Mouse (Mus musculus): ENCODE measurements around the gene Lamc1. TPM values are rescaled to one million over a fixed set of nuclear protein-coding genes. Genes with fewer than 3 reads are reported as not detected.

Lamc1 gene
- polyA plus RNA-seq, 1 experiment from 2014 or later, result 17.2 TPM

DNA sequence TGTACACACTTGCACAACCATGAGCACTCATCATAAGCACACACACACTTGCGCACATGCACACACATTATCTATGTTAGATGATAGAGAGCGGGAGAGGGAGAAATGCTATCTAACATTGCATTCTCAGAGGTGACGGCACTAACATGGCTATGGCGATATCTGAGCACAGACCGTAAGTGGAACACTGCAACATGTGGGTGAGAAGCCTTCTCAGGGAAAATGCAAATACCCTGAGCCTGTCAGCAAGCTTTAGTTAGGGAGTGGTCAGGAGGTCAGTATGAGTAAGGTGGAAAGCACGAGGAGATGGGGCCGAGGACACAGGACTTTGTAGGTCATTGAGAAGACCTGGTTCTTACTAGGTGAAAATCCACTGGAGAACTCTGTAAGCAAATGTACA lies 64.3 kb downstream of the Lamc1 start:
- Histone ChIP-seq H3K9me3 (ENCODE audit: control insufficient read depth, low read length) (no peaks in the 10 kb centered on the region), H3K4me3 (ENCODE audit: low read depth, low read length) (no peak overlapping the region), H3K4me2 (ENCODE audit: low read depth, low read length) (no peak overlapping the region), H3K27ac (ENCODE audit: low read depth, low read length) (no peak overlapping the region), H3K27me3 (ENCODE audit: control insufficient read depth, insufficient read depth, low read length) (no peaks in the 10 kb centered on the region), H3K9ac (replicated peaks; ENCODE audit: low read depth, low read length) (no peak overlapping the region), H3K4me1 (ENCODE audit: control insufficient read depth, insufficient read depth, low read length) (peaks cover 6% of the 10 kb centered on the region; the same call in 1 of the 2 replicates), H3K36me3 (ENCODE audit: control insufficient read depth, insufficient read depth, low read length) (no peaks in the 10 kb centered on the region)
- no peak for ATAC-seq (ENCODE audit: low read depth)
- 96% methylated on average over 7 of the region's 7 CpGs for WGBS

GRCm38 (mm10) chr1:153267730-153268129 lies 64.9 kb downstream of the Lamc1 start:
- Histone ChIP-seq H3K9me3 (ENCODE audit: control insufficient read depth, low read length) (no peaks in the 10 kb centered on the region), H3K9ac (replicated peaks; ENCODE audit: low read depth, low read length) (no peak overlapping the region), H3K4me3 (ENCODE audit: low read depth, low read length) (no peak overlapping the region), H3K36me3 (ENCODE audit: control insufficient read depth, insufficient read depth, low read length) (no peaks in the 10 kb centered on the region), H3K27me3 (ENCODE audit: control insufficient read depth, insufficient read depth, low read length) (no peaks in the 10 kb centered on the region), H3K27ac (ENCODE audit: low read depth, low read length) (no peak overlapping the region), H3K4me2 (ENCODE audit: low read depth, low read length) (no peak overlapping the region), H3K4me1 (ENCODE audit: control insufficient read depth, insufficient read depth, low read length) (peaks cover 6% of the 10 kb centered on the region; the same call in 1 of the 2 replicates)
- no peak for ATAC-seq (ENCODE audit: low read depth)
- WGBS, result 88% methylated on average over 7 of the region's 7 CpGs

GRCm38 (mm10) chr1:153266891-153267290 lies 65.7 kb downstream of the Lamc1 start:
- 44% methylated on average over 5 of the region's 5 CpGs for WGBS
- Histone ChIP-seq H3K36me3 (ENCODE audit: control insufficient read depth, insufficient read depth, low read length) (no peaks in the 10 kb centered on the region), H3K9me3 (ENCODE audit: control insufficient read depth, low read length) (no peaks in the 10 kb centered on the region), H3K4me3 (ENCODE audit: low read depth, low read length) (no peak overlapping the region), H3K9ac (replicated peaks; ENCODE audit: low read depth, low read length) (no peak overlapping the region), H3K4me1 (ENCODE audit: control insufficient read depth, insufficient read depth, low read length) (no peaks in the 10 kb centered on the region; the same call in 1 of the 2 replicates), H3K4me2 (ENCODE audit: low read depth, low read length) (no peak overlapping the region), H3K27ac (ENCODE audit: low read depth, low read length) (no peak overlapping the region), H3K27me3 (ENCODE audit: control insufficient read depth, insufficient read depth, low read length) (no peaks in the 10 kb centered on the region)
- no peak for ATAC-seq (ENCODE audit: low read depth)

DNA sequence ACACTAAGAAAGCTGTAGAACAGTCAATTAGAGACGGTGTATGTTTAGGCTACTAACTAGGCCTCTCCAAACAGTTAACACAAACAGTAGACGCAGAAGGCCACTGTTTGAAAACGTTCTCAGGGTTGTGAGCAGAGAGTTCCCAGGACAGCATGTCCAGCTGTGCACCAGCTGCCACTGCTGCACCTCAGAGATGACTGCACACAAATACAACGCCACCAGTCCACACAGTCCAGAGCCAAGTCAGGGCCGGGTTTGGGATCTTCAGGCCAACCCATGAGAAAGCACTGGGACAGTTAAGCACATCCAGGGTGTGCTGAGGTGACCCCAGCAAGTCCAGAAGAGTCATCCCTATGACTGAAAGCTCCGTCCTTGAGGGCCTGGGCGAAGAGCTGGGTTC lies 67.0 kb downstream of the Lamc1 start:
- Histone ChIP-seq H3K36me3 (ENCODE audit: control insufficient read depth, insufficient read depth, low read length) (no peaks in the 10 kb centered on the region), H3K27ac (ENCODE audit: low read depth, low read length) (peak overlapping the region; percentile 49; the same call in 1 of the 2 replicates), H3K9me3 (ENCODE audit: control insufficient read depth, low read length) (no peaks in the 10 kb centered on the region), H3K27me3 (ENCODE audit: control insufficient read depth, insufficient read depth, low read length) (no peaks in the 10 kb centered on the region), H3K4me1 (ENCODE audit: control insufficient read depth, insufficient read depth, low read length) (no peaks in the 10 kb centered on the region; the same call in 1 of the 2 replicates), H3K4me3 (ENCODE audit: low read depth, low read length) (no peak overlapping the region), H3K4me2 (ENCODE audit: low read depth, low read length) (no peak overlapping the region), H3K9ac (replicated peaks; ENCODE audit: low read depth, low read length) (no peak overlapping the region)
- WGBS, result 66% methylated on average over 7 of the region's 7 CpGs
- ATAC-seq (ENCODE audit: low read depth), result no peak; the same call in 1 of the 2 replicates

DNA sequence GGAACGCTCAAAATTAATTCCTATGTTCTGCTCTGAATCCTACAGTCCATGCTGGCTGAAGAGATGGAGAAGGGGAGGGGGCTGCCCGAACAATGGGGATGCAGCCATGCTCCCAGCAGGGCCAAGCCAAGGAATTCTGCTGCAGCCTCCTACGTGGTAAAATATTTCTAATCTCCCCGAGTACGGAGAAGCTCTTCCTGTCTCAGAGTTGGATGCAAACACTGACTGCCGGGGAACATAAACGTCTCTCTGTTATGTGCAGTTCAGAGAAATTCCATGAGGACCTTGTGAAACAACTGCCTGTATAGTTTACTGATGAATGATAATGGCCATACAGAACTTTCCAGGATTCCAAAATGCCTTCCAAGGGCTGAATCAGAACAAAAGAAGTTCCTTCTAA lies 67.5 kb downstream of the Lamc1 start:
- Histone ChIP-seq H3K9me3 (ENCODE audit: control insufficient read depth, low read length) (no peaks in the 10 kb centered on the region), H3K27ac (ENCODE audit: low read depth, low read length) (peak overlapping the region; percentile 49; the same call in 1 of the 2 replicates), H3K9ac (replicated peaks; ENCODE audit: low read depth, low read length) (no peak overlapping the region), H3K27me3 (ENCODE audit: control insufficient read depth, insufficient read depth, low read length) (no peaks in the 10 kb centered on the region), H3K36me3 (ENCODE audit: control insufficient read depth, insufficient read depth, low read length) (no peaks in the 10 kb centered on the region), H3K4me3 (ENCODE audit: low read depth, low read length) (no peak overlapping the region), H3K4me2 (ENCODE audit: low read depth, low read length) (no peak overlapping the region), H3K4me1 (ENCODE audit: control insufficient read depth, insufficient read depth, low read length) (no peaks in the 10 kb centered on the region; the same call in 1 of the 2 replicates)
- 32% methylated on average over 7 of the region's 7 CpGs for WGBS
- ATAC-seq (ENCODE audit: low read depth), result no peak

- Histone ChIP-seq H3K4me2 (ENCODE audit: low read depth, low read length) (no peak overlapping the region), H3K27me3 (ENCODE audit: control insufficient read depth, insufficient read depth, low read length) (no peaks in the 10 kb centered on the region), H3K9me3 (ENCODE audit: control insufficient read depth, low read length) (no peaks in the 10 kb centered on the region), H3K27ac (ENCODE audit: low read depth, low read length) (no peak overlapping the region), H3K36me3 (ENCODE audit: control insufficient read depth, insufficient read depth, low read length) (no peaks in the 10 kb centered on the region; the same call in 1 of the 2 replicates), H3K9ac (replicated peaks; ENCODE audit: low read depth, low read length) (no peak overlapping the region), H3K4me3 (ENCODE audit: low read depth, low read length) (no peak overlapping the region), H3K4me1 (ENCODE audit: control insufficient read depth, insufficient read depth, low read length) (no peaks in the 10 kb centered on the region)
- WGBS, result 58% methylated on average over 5 of the region's 5 CpGs
- ATAC-seq (ENCODE audit: low read depth), result no peak
These were observed 72.8 kb downstream of the Lamc1 start for GRCm38 (mm10) chr1:153259752-153260300.

GRCm38 (mm10) chr1:153252540-153253210 lies 79.9 kb downstream of the Lamc1 start:
- peaks cover 17% of the 10 kb centered on the region for H3K36me3 ChIP-seq (ENCODE audit: control insufficient read depth, insufficient read depth, low read length)
- H3K9me3 ChIP-seq (ENCODE audit: control insufficient read depth, low read length), result peaks cover 4% of the 10 kb centered on the region; the same call in 1 of the 2 replicates
- ATAC-seq (ENCODE audit: low read depth), result no peak
- no peak overlapping the region for H3K27ac ChIP-seq (ENCODE audit: low read depth, low read length)
- H3K27me3 ChIP-seq (ENCODE audit: control insufficient read depth, insufficient read depth, low read length), result no peaks in the 10 kb centered on the region
- no peak overlapping the region for H3K4me3 ChIP-seq (ENCODE audit: low read depth, low read length)
- H3K9ac ChIP-seq (replicated peaks; ENCODE audit: low read depth, low read length), result no peak overlapping the region
- 91% methylated on average over 4 of the region's 4 CpGs for WGBS
- H3K4me1 ChIP-seq (ENCODE audit: control insufficient read depth, insufficient read depth, low read length), result no peaks in the 10 kb centered on the region
- no peak overlapping the region for H3K4me2 ChIP-seq (ENCODE audit: low read depth, low read length)

DNA sequence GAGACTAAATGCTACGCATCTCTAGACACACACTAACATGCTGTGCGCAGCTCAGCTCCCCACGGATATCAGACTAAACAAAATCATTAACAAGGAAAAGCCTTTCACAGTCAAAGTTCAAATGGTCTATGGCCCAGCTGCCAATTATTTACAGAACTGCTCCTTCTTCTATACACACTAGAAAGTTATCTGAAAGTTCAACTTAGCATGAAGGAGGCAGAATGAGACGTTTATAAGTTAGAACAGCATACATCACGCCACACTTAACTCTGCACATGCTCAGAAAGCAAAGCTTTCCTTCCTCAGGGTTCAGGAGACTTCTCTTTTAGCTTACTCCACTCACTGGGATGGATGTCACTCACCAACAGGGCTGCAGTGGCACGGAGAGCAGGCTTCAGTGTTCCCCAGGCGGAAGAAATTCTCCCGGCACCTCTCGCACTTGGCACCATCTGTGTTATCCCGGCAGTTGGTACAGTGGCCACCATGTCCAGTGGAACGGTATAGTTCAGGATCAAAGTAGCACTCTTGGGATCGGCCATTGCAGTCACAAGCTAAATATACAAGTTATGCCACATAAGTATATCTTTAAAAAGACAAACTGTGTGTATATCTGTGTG lies 80.9 kb downstream of the Lamc1 start:
- no peak for ATAC-seq (ENCODE audit: low read depth)
- H3K4me1 ChIP-seq (ENCODE audit: control insufficient read depth, insufficient read depth, low read length), result no peaks in the 10 kb centered on the region
- H3K9ac ChIP-seq (replicated peaks; ENCODE audit: low read depth, low read length), result no peak overlapping the region
- 91% methylated on average over 12 of the region's 12 CpGs for WGBS
- H3K4me3 ChIP-seq (ENCODE audit: low read depth, low read length), result no peak overlapping the region
- H3K4me2 ChIP-seq (ENCODE audit: low read depth, low read length), result no peak overlapping the region
- H3K9me3 ChIP-seq (ENCODE audit: control insufficient read depth, low read length), result peaks cover 4% of the 10 kb centered on the region; the same call in 1 of the 2 replicates
- H3K27me3 ChIP-seq (ENCODE audit: control insufficient read depth, insufficient read depth, low read length), result no peaks in the 10 kb centered on the region
- no peak overlapping the region for H3K27ac ChIP-seq (ENCODE audit: low read depth, low read length)
- peaks cover 24% of the 10 kb centered on the region for H3K36me3 ChIP-seq (ENCODE audit: control insufficient read depth, insufficient read depth, low read length)

DNA sequence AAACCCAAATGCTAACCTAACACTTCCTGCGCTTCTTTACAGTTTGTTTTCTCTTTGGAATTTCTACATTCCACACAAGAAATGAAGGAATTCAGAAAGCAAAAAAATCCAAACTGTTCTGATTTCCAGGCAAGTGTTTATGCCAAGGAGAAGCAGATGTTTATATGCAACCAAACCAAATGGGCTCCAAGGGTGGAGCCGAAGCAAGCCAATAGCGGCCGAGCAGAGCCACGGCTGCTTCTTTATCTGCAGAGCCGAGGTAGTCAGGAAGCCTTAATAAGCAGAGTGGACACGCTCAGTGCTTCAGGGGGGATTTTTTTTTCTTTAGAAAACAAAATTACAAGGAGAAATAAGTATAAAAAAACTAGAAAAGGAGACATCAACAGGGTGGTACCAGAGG lies 91.2 kb downstream of the Lamc1 start:
- Histone ChIP-seq H3K9me3 (ENCODE audit: control insufficient read depth, low read length) (no peaks in the 10 kb centered on the region), H3K4me1 (ENCODE audit: control insufficient read depth, insufficient read depth, low read length) (no peaks in the 10 kb centered on the region), H3K27ac (ENCODE audit: low read depth, low read length) (no peak overlapping the region), H3K9ac (replicated peaks; ENCODE audit: low read depth, low read length) (no peak overlapping the region), H3K36me3 (ENCODE audit: control insufficient read depth, insufficient read depth, low read length) (peaks cover 21% of the 10 kb centered on the region), H3K27me3 (ENCODE audit: control insufficient read depth, insufficient read depth, low read length) (no peaks in the 10 kb centered on the region), H3K4me2 (ENCODE audit: low read depth, low read length) (no peak overlapping the region), H3K4me3 (ENCODE audit: low read depth, low read length) (no peak overlapping the region)
- 84% methylated on average over 7 of the region's 7 CpGs for WGBS
- ATAC-seq (ENCODE audit: low read depth), result no peak

All from neural tube, embryonic 14.5 days (tissue).